Mouse (Mus musculus) thymus, postnatal 4 days (tissue): ENCODE results near the gene Nmrk1.

Experiments
- DNase-seq: peaks from one replicate; pipeline ENCODE4 v3.0.0; 2021

Nmrk1 gene

DNA sequence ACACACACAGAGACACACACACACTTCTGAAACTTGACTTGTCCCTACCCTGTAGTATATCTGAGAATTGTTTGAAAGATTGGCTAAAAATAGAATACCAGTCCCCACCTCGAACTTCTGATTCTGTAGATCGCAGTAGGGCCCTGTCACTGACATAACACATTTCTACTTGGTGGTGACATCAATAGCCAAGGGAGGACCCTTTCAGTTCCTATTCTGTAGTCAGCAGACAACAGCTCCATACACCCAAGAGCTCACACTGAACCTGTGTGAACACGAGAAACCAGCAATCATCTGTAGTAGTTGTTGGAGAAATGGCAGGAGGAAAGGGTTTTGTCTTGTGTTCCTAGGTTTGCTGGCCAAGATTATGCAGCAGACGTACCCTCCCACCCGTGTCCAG is 23.2 kb downstream of the Nmrk1 start:
- DNase-seq: no peak

DNA sequence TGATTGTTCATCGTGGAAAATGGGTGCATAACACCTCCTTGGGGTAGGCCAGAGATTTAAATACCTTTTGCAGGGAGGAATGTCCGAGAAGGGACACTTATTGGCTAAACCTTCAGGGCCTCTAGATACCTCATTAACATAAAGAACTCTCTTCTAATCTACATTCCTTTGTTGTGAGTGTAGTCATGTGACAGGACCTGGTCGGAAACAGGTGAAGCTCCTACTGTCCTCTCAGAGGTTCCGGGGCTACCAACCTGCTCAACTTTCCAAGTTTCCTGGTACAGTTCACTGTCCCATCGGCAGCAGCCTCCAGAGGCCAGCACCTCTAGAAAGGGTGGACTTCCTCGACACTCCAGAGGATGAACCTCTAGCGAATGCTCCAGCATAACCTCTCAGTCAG is 24.2 kb downstream of the Nmrk1 start:
- DNase-seq: no peak

DNA sequence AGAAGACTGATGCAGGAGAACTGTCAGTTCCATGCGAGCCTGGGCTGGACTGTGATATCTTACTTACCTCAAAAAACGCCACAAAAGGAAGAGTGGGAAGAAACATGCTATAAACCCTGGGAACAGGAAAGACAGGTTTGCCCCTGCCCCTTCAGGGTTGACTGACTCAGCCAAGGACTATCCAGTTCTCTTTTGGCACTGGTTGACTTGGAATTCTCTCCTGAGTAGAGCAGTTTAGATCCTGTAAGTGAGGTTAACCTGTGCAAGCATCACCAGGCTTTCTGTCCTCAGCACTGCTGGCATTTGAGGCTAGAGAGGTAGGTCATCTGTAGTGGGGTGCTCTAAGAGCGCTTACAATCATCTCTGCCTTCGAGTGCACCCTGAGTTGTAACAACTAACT is 26.7 kb downstream of the Nmrk1 start:
- no peak for DNase-seq

DNA sequence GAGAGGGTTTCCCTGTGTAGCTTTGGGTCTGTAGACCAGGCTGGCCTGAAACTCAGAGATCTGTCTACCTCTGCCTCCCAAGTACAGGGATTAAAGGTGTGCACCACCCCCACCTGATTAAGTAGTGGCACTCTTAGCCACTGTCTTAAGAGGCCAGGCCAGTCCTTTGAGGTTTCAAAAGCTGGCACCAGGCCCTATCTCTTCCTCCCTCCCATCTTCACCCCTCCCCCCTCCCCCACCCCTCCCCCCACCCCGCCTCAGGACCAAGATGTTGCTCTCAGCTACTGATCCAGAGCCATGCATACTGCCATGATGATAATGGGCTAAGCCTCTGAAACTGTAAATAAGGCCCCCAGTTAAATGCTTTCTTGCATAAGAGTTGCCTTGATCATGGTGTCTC is 27.6 kb downstream of the Nmrk1 start:
- DNase-seq: no peak

DNA sequence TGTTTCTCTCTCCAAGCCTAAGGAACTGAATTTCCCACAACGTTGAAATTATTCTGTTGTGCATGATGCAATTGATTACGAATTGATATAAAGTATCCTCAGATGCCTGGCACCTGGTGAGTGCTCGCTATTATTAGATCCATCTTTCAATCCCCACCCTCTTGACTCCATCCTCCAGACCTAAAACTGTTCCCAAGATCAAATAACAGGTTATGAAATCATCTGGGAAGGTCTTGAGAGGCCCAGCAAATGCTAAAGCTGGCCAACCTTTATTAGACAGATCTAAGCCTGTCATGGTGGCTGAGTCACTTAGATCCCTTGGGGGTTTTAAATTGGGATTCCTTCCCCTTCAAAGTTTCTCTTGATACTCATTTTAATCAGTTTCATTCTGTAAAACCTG is 28.7 kb downstream of the Nmrk1 start:
- no peak for DNase-seq

DNA sequence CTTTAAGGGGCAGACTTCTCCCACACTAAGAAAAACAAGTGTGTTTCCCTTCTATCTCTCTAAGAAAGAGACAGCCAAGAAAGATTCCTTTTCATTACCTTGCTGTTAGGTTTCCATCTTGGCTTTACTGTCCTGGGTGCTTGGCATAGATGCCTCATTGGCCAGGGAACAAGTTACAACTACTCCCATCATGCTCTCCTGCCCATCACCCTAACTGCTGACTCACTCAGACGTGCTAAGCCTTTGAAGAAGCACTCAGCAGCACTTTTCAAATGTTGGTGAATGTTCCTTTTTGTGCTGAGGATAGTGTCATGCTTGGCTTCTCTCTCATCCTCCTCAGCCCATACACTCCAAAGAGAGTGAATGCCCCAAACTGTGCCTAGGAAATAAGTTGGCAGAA is 29.9 kb downstream of the Nmrk1 start:
- DNase-seq: no peak

DNA sequence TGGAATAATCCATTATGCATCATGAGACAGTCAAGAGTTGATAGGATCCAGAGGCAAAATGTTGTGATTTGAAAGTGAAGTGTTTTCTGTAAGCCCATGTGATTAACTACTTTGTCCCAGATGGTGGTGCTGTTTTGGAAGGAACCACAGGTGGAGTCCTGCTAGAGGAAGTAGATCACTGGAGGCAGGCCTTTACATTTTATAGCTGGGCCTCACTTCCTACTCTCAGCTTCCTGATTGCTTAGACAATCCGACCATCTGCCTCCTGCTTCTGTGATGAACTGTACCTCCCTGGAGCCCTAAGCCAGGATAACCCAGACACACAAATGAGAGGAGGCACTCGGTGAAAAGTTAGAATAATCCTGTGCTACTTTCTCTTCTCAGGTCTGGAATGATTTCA is 32.2 kb downstream of the Nmrk1 start:
- no peak for DNase-seq

DNA sequence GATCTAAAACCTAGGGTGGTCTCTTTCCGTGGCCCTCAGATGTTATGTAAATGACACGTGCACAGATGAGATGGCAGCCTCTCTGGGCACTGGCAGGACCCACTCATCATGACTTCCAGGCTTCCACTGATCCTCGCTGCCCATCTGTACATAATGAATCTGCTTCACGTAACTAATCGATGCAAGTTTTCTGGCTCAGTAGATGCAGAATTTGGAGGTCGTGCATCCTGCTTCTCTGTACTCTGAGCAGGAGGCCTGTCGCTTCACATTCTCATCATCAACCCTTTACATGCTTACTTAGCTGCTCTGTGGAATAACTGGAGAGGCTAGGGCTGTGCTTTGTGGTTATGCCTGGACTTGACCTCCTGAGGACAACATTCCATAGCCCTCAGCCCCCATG is 35.2 kb downstream of the Nmrk1 start:
- no peak for DNase-seq

DNA sequence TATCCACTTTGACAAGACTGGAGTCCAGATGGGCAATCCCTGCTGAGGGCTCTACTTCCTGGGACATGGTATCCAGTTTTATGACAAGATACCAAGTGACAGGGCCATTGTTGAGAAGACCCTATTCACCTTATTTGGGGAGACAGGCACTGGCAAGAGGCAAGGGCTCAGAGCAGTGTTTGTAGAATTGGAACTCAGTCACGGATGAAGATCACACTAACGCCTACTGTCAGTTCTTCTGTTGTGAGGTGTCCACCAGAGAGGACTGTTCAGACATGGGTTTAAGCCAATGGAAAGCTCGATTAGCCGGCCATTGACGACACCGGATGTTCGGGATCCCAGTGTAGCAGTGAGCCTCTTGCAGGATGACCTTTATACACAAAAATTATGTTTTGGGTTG is 37.8 kb downstream of the Nmrk1 start:
- DNase-seq: no peak

DNA sequence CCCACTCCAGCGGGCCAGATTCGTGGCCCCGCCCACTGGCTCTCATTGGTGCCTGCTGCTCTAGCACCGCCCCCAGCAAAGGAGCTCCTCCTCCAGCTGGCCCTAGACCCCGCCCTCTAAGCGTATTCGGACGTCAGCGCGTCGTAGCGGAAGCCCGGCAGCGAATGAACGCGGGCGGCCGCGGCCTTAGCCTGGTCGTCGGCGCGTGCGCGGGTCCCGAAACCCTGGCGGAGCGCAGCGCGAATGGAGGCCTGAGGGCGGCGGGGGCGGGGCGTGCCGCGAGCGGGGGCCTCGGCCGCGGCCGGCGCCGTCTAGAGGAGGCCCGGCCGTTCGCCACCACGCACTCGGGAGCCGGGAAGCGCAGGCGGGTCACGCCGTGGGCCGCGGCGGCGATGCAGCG is 38.9 kb downstream of the Nmrk1 start, which contains the start of gene Carnmt1:
TSS of gene Carnmt1 (plus strand) at position 157 of the 400 bp plus-strand sequence.
- peak; percentile 99 for DNase-seq

DNA sequence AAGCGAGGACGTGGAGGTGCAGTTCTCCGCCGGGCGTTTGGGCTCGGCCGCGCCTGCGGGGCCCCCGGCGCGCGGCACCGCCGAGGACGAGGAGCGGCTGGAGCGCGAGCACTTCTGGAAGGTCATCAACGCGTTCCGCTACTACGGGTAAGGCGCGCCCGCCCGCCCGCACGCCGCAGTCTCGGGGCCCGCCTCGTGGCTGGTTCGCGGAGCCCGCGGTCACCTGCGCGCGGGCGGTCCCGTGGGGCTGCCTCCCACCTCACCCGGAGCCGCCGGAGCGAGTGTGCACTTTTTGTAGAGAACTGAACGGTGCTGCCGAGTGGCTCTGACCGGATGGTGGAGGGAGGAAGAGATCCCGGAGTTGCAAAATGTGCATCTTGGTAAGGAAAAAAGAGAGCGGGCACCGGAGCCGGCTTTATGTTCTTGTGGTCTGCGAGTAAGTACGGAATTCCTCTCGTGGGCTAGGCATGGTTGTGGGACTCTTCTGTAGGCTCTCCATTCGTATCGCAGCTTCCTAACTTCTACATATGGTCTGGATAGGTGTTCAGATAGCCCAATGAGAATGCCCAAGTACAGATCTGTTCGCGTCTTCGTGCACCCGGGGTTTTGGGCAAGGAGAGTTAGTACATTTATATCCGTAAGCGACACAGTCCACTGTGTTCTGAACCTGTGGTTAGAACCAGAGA is 39.4 kb downstream of the Nmrk1 start:
- peak; percentile 74 for DNase-seq

DNA sequence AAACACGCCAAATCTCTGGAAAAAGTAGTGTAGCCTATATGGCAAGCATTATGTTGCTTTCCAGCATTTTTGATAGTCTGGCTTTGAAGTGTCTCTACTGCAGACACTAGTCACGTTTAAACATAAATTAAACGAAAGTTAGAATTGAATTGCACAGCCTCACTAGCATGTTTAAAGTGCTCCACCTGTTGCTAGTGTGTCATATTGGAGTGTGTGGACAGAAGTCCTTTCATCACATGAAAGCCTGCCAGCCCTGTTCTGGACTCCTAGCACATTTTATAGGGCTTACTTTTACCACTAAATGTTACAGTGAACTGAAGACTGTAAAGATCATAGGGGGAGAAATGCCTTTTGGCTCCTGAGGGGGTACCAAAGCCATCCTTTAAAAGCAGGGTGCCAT is 40.7 kb downstream of the Nmrk1 start:
- DNase-seq: no peak

DNA sequence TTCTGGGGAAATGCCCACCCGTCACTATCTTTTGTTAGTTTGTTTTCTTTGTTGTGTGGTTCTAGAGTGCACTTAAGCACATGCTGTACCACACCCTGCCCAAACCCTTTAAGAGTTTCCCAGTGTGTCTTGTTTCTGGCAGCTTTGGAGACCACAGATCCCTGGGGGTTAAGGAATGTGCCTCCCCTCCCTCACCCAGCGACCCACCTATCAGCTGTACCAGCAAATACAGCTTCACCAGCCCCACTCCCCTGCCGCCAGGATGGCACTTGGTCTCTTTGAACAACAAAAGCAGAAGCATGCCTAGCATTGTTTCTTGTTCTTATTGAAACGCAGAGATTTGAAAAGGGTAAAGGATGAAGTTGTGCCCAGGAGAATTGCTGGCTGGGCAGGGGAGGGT is 41.4 kb downstream of the Nmrk1 start:
- no peak for DNase-seq

DNA sequence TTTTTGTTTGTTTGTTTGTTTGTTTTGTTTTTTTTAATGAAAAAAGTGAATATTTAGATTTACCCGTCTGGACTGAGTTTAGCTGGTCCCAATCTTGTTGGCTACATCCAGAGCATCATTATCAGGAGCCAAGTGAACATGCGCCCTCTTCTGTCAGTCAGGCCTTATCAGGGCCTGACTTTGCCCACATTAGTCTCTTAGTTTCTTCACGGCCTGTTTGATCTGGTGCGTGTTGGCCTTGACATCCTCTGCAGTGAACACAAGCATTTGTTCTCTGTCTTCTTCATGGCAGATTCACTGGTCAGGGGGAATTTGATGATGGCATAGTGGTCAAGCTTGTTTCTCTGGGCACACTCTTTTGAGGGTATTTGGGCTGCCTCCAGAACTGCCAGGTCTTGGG is 50.4 kb downstream of the Nmrk1 start:
- DNase-seq: no peak

DNA sequence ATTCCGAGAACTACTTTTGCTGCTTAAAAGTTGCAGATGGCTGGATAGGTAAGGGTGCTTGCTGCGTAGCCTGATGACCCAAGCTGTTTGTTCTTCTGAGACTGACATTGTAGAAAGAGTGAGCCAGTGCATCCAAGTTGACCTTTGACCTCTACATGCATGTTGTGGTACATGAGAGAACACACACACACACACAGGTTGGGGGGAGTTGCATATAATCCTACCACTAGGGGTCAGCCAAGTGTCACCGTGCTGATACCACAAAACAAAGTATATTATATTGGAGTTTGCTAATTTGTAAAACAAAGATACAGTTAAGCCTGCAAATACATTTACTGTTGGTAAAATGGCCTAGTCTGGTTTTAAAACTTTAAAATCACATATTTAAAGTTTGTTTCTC is 55.8 kb downstream of the Nmrk1 start:
- peak; percentile 66 for DNase-seq

DNA sequence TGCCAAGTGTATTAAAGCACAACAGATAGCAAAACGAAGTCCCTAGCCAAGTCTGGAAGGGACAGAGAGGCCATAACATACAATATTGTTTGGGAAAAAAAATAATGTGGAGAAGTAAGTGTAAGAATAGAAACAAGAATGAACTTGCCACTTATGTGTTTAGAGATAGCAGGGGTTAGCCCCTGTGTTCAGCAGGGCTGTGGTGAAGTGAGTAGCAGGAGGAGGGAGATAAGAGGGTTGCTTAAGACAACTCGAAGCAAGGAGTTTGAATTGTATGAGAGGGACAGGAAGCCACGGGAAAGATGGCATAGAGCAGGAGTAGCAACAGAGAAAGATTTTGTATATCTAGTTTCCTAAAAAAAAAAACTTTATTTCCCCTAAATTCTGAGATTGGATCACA is 60.4 kb downstream of the Nmrk1 start:
- no peak for DNase-seq

DNA sequence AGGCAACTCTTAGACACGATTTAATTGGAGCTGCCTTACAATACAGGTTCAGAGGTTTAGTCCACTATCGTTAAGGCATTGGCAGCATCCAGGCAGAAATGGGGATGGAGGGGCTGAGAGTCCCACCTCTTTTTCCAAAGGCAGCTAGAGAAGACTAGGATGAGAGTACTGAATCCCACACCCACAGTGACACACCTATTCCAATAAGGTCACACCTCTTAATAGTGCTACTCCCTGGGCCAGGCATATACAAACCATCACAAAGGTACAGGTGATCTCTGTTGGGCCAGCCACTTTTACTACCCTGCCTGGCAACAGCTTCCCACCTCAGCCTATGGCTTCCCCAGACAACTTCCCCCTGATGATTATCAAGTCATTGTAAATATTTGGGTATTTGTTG is 61.0 kb downstream of the Nmrk1 start:
- DNase-seq: no peak

DNA sequence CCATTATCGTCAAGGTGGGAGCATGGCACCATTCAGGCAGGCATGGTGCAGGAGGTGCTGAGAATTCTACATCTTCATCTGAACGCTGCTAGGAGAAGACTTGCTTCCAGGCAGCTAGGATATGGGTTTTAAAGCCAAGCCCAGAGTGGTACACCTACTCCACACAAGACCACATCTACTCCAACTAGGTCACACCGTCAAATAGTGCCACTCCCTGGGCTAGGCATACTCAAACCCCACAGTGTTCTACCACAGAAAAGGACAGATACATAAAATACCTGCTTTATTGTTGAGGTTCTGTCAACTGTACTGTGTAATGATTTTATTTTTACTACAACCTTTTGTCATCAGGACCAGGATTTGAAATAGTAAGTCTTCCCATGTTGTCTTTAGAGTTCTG is 63.4 kb downstream of the Nmrk1 start:
- DNase-seq: no peak

DNA sequence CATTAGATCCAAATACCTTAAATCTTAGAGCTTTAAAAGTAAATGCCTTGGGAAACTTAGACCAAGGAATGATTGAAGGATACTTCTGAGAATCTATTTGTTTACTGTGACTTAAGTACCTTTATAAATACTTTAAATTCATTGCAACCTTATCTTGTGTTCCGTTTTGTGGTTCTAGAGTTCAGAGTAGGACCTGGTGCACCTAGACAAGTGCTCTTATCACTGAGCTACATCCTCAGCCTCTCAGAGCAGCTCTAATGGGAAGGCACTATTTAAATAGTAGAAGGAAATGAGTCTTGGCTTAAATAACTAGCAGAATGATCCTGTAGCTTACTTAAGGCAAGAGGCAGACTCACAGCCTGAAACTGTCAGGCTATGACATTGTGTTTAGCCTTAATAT is 63.8 kb downstream of the Nmrk1 start:
- no peak for DNase-seq
